Mouse (Mus musculus) right cerebral cortex, postnatal 25 days (tissue): ENCODE data around the gene Ubald1.

Experiments
- DNase-seq: peaks from one replicate; pipeline ENCODE4 v3.0.0; 2022

Ubald1 gene

DNA sequence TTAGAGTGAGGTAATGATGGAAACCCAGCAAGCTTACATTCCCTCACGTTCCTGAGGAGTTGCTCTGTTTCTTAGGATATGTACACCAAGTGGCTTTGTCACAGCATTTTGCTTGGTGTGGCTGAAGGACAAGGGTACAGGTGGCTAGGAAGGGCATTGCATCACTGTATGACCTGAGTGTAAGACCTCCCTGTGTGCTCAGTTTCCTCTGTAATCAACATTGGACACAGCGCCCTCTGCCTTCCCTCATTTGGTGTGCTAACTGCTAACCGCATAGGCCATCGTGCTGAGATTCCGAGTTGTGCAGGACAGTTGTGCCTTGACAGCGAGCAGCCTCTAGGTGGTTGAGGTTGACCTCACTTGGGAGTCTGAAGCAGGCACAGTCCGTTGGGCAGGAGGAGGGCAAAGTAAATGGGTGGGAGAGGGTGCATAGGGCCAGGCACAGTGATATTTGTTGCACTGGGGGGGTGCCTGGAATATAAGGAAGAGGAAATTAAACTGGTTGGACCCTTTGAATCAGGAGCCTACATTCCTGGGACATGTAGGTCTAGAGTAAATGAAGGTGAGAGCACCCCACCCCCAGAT lies 17.1 kb upstream of the Ubald1 start:
- no peak for DNase-seq

DNA sequence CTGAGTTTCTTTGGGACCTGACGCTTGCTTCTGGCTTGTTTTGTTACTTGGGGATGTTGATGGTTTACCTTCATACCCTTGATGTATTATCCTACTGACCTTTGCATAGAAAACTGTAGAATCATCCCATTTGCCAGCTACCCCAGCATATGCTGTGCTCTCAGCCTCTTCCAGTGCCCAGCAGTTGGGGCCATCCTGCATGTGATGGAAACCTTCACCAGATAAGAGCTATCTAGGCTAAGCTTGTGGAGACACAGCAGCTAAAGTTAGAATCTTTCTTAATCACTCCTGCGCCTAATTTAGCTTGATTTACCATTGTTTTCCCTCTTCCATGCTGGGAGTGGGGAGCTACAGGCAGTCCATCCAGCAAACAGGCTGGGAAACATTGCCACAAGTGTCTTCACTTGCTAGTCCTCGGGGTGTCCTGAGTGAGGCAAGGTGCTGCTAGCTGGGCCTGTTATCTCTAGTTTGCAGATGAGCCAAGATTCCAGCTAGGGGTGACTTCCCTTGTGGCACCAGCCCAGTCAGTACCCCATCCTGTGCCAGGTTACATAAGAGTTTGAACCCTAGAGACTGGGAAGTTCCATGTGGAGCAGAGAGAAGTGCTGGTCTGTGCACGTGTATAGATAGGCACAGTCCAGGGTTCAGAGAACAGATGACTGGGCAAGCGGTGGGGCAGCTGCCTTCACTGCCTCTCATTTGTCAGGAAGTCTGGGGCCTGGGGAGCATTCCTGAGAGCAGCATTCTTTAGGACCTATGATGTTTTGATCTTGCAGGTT lies 16.3 kb upstream of the Ubald1 start:
- no peak for DNase-seq

DNA sequence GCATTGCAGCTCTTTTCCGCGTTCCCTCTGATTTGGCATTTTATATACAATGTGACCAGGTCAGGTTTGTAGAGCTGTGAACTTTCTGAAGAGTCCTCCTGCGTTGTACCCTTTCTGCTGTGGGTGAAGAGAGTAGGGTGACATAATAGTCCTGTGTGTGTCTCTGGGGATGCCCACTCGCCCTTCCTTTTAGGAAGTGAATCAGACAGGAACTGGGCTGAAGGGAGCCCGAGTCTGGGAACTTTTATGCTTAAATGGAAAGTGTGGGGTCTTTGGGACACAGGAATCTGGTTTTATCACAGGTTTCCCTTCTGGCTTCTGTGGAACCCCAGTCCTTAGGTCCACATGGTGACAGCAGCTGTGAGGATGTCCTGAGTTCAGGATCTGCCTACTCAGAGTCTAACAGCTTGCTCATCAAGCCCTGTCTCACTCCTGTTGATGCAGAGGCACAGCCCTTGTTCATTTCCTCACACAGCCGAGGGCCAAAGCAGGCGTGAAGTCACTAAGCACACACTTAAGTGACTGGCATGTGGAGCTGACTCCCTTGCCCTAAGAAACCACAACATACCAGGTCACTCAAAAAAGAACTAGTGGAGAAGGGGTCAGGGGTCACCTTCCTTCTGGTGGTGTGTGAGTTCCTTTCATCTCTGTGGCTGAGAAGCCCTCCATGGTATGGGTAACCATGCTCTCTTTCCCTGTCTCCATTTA lies 14.2 kb upstream of the Ubald1 start:
- no peak for DNase-seq

DNA sequence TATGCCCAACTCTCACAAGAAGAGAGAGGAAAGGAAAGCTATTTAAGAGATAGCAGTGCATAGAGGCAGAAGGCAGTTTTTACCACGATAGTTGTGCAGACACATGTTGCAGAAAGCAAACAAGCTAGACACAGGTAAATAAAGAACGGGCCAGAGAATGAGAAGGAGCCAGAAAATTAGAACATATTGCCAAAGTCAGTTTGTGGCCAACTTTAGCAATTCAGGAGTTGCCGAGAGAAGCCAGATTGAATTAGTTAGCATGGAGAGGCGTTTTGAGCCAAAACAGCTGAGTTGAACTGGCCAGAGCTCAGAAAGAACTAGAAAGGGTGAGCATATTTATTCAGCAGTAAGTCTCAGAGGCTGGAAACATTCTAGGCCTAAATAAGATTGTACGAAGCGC lies 12.1 kb upstream of the Ubald1 start:
- no peak for DNase-seq

DNA sequence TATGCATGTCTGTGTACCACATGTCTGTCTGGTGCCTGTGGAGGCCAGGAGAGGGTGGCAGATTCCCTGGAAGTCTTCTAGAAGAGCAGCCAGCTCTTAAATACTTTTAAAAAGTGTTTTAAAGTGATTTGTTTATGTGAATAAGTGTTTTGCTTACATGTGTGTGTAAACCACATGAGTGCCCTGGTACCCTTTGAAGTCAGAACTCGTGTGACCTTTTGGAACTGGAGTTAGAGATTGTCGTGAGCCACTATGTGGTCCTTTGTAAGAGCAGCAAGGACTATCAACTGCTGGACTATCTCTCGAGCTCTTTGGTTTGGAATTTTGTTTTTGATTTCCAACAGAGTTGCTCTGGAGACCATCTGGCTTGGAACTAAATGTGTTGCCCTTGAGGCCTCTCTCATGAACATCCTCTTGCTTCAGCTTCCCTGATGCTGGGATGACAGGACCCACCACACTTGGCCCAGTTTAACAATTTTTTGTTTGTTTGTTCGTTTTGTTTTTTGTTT lies 10.1 kb upstream of the Ubald1 start:
- DNase-seq: no peak

DNA sequence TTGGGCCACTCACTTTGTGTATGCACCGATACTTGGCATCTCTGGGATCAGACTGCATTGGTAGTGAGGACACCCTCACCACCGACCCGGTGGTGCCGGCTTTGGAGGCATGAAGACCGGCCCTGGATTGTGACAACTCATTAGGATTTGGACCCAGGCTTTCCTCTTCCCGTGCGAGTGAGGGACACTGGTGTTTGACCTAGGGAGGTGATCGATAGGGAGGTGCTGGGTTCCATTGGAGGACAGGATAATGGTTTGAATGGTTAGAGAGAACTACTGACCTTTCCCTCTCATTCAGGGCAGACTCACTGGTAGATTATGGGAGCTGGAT lies 6.5 kb upstream of the Ubald1 start:
- DNase-seq: no peak

DNA sequence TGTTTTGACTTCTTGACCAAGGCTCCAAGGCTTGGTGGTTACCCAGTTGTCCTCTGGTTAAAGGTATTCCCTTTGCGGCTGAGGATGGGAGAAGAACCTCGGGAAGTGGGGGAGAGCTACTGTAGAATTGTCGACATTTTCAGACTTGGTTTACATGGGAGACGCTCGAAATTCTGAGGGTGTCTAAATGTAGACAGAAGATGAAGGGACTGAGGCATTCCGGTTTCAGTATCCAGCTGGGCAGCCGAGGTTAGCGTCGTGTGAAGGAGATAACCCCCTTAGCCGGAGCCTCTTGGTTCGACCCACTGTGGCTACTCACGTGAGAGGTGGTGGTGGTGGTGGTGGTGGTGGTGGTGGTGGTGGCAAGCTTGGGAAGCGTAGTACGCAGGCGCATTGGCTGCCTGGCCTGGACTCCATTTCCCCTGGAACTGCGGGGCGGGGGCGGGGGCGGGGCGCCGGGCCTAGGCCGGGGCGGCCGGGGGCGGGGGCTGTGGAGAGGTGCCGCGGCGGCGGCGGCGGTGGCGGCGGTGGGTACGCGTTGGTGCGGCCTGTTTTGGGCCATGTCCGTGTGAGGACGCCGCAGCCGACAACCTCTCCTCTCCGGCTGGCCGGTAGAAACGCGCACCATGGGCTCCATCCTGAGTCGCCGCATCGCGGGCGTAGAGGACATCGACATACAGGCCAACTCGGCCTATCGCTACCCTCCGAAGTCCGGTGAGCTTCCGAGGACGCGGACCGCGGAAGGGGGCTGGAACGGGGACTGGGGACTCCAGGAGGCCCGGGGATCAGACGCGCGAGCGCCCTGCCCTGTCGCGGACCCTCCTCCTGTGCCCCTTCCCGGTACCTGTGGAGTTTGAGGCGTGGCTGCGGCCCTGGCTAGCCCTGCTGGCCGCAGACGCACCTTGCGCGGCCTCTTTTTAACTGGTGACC lies 5.9 kb upstream of the Ubald1 start, which contains the start of gene Mgrn1:
Mgrn1 (plus strand) TSS at position 490 of the 930 bp plus-strand sequence.
- peak; percentile 81 for DNase-seq

DNA sequence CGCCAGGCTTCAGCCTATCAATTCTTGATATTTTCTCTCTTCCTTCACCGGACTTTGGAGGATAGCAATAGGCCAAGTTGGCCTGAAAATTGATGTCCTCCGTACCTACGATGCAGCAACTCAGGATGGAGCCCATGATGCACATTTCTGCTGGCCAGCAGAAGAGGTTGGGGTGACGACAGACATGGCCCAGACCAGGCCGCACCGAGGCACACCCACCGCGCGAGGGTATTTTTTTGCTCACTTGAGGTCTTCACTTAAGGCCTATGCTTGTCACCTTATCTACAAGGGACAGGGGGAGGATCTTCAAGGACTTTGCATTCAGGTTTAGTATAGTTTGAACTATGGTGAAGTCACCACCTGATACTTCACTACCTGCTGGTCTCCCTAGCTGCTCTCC lies 4.8 kb upstream of the Ubald1 start:
- DNase-seq: no peak

DNA sequence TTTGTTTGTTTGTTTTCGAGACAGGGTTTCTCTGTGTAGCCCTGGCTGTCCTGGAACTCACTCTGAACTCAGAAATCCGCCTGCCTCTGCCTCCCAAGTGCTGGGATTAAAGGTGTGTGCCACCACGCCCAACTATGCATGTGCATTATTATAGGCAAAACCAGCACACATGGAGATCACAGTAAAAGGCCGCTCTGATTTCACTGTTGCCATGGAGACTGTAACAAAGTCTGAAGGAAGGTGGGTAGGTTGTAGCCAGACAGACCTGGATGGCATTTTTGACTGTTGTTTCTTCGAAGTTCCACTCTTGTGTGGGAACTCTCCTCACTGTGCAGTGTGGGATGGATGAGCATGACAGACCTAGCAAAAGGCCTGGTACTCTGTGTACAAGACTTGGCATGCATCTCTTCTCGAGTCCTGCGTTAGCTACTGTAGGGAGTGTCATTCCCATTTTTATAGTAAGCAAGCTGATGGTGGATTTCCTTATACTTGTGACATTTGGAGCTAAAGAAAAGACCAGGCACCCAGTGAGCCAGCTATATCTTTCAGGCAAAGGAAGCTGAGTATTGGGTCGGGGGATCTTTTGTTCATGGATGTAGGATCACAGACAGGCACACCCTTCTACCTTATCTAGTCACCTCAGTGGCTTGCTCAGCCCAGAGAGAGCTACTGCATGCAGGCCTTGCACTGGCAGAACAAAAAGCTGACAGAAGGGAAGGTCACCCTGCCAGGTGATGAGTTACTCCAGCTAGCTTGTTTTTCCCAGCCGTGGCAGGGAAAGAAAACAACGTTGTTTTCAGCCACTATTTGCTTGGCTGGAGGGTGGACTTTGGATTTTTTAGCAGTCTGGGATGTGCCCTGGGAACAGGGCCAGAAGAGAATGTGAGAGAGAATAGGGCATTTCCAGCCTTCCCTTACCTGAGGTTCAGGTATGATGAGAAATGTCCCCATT lies 1.6 kb upstream of the Ubald1 start:
- no peak for DNase-seq

DNA sequence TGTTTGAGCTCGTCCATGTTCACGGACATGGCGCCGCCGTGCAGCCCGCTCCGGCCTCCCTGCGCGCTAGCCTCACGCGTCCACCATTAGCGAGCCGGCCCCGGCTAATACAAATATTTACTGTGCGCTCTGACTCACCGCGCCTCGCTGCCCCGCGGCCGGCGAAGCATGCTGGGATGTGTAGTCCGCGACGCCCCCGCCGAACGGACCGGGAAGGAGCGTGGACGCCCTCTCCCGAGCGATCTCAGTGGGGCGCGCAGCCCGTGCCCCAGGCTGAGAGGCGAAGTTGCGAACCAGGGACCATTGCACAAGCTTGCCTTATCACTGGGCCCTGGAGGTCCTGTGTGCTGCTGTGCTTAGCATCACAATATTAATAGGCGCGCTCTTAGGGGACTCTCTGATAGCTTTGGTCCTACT lies 399 bp downstream of the Ubald1 start:
- DNase-seq: peak; percentile 90

DNA sequence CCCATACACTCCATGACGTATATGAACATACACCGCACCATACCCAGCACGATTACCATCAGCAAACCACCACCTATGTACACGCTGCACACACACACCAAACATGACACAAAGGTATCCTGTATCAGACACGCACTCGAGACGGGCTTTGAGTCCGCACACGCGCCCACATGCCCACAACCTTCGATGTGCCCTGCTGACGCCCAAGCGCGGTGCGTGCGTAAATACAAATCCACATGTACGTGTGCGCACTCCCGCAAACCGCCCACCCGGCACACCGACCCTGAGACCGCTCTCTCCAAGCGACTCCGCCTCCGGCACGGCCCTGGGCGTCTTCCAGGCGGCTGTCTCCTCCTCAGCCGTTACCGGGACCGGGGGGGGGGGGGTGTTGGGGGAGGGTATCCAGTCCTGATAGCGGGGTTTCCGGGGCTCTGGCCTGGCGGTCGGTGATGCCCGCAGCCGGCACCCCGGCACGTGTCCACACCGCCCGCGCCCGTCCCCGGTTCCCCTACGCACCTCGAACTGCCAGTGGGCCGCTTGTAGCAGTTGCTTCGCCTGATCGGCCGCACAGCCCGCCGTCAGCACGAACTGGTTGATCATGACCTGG lies 911 bp downstream of the Ubald1 start:
- peak; percentile 49 for DNase-seq

DNA sequence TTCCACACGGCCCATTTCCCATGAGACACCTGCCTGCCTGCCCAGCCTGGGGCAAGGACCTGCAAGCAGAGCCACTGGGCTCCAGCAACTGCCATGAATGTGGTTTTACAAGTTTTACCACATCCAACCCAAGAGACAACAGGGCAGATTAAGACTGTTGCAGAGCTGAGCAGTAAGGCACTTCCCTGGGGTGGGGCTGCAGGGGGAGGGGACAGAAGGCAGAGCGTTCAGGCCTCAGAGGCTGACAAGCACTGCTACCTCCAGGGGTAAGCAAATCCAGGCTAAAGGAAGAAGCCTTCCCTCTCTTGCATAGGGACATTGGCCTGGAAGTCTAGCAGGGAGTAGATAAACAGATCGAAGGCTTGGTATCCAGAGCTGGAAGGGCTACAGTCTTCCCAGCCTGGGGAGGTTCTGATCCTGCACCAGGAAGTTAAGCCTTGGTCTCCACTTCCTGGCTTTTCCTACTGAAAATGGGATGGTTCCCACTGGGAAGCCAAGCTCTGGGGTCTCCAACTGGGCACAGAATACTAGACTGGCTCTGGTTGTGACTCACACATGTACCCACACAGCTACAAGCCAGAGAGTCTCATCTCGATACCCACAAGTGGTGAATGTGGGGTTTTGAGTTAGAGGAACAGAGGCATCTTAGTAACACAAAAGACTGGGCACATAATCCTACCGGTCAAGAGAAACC lies 1.8 kb downstream of the Ubald1 start:
- no peak for DNase-seq

DNA sequence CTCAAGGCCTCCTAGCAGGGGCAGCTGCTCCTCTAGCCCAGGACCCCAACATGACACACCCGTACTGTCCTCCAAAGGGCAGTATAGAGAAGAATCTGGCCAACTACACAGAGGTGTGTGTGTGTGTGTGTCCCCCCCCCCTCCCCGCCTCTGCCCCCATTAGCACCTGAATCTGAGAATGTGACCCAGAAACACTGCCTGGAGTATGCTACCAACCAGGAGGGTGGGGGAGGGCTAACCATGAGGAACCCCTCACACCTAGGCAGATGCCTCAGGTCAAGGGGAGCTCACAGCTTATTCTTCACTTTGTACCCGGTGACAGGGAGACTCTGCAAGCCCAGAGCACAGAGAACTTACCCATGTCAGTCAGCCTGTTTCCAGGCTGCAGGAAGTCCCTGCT lies 2.4 kb downstream of the Ubald1 start:
- DNase-seq: no peak

DNA sequence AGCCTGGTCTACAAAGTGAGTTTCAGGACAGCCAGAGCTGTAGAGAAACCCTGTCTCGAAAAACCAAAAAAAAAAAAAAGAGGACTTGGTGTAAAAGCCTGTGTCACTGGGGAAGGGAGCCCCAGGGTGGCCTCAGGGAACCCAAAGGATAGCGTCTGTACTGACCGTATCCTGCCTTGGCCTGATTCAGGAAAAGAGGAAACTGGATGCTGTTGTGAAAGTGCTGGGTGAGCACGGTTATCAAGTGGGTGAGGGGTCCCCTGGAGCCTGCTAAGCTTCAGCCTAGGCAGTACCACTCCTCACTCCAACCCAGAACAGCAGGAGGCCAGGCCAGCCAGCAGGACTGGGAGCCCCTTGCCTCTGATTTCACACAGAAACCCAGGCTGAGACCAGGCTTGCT lies 2.9 kb downstream of the Ubald1 start:
- DNase-seq: no peak

DNA sequence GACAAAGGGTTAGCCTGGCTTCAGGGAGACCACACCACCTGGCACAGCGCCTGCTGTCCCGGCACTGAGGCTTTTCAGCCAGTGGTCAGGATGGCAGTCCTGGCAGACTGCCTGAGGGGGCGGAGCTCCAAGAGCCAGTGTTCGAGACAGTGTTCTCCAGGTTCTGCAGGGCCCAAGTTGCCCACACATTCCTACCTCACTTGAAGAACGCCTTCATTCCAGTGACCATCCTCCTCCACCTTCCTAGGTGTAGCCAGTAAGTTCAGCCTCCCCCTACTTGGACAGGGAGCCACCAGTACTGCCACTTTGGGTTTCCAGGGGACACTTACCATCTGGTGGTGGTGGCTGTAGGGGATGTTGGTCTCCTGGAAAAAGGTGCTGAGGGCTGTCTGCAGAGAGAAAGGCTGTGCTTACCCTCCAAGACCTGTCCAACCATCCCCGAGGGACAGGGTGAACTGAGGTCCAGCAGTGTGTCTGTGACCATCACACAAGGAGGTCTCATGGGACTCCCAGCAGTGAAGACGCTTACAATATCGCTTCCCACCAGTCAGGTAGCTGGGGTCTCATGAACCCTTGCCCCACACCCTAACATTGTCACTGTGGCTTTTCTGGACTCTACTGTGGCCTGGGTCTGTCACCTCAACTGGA lies 4.0 kb downstream of the Ubald1 start:
- DNase-seq: peak; percentile 38

DNA sequence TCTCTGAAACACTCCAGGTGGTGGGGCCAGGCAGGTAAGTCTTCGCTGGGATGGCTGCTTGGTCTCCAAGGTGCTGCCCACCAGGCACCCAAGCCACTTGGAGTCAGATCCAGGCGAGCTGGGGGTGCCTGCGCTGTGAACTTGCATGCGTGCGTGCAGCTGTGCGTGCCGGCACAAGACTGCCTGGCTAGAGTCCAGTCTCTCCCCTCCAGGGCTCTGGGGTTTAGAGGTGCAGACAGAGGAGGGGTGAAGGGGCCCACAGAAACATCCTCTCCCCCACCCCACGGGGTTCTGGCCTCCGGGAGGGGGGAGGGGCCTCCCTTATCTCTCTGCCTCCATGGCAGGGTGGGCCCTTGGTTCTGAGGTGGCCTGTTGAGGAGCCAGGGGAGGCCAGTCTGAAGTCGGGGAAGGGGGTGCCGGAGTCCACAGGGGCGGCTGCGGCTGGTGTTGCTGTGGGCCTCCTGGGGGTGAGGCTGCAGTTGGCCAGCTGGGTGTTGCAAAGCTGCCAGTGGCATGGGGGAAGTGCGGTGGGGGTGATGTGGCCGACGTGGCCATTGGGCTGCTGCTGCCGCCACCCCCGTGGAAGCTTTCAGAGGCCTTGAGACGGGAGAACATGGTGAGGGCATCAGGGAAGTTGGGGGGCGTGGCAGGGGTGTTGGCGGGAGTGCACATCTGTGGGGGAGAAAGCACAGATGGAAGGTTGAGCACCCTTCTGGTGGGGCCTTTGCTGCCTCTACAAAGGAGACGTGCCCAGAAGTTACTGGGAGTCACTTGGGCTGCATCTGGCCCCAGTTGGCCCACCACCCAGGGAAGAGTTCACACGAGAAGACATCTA lies 4.7 kb downstream of the Ubald1 start:
- no peak for DNase-seq

DNA sequence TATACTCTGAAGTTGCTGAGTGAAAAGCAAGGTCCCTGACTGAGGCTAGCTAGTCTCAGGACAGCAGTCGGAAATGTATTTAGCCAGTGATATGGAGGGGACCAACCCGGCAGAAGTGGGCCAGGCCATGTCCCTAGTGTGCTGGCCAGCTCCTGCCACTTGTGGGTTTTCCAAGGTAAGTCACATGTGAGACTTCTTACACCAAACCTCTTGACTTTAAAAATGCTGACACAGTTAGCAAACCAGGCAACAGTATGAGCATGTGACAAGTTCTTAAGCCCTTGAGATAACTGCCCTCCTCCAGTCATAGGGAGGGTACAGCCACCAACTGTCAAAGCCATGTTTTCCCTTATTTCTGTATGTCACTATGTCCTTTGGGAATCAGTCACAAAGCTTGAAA lies 8.2 kb downstream of the Ubald1 start:
- DNase-seq: no peak

DNA sequence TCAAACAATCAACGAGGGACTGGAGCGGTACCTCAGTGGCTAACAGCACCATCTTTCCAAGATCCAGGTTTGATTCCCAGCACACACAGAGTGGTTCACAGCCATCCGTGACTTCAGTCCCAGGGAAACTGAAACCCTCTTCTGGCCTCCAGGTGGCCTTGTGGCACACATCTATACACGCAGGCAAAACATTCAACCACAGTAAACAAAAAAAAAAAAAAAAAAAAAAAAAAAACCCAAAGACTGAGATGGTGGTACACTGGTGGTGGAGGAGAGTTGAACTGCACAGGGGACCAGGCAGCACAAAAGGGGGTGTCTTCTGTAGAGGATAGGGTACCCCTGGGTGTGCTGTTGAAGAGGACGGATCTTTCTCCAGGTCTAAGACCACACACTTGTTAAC lies 9.6 kb downstream of the Ubald1 start:
- DNase-seq: no peak

DNA sequence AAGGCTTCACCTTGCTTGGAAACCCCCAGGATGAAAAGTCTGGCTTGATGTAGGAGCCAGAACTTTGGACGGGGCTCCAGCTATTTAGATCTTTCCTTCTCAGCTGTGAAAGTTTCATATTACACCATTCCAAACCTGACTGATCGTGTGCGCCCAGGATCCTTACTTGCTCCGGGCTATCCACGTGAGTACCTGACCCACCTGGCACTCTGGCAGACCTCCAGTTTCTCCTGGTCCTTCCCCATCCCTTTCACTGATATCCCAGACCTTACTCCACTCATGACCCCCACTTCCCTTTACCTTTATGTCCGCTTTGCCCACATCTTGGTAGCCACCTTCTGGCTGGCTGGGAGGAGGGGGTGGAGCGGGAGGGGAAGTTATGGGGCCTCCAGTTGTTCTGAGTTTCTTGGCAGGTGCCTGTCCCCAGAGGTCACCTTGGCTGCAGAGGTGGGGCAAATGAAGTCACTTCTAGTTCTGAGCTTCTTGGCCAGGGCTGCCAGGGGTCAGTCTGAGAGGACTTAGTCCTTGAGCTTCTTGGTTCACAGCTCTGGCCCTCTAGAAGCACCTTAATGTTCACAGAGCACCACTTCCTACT lies 13.9 kb downstream of the Ubald1 start:
- no peak for DNase-seq
